Mouse (Mus musculus) lung, postnatal 0 days (tissue): Measurements from ENCODE around the gene Efcab9. TPM values are rescaled to one million over a fixed set of nuclear protein-coding genes. Genes with fewer than 3 reads are reported as not detected.
A peak's percentile ranks its signal among the peaks of the same experiment; 100 is the strongest.

ENCODE experiments used
- ATAC-seq: fragments of 200-750 bp; cut with Nextera tagmentation; 2 replicates; pipeline ENCODE4 v1.8.0; 2017; ENCODE audit warnings: moderate library complexity
- DNase-seq: peaks from one replicate; pipeline ENCODE4 v3.0.0-alpha.2; 2016; ENCODE audit warnings: low spot score
- H3K27ac ChIP-seq: fragments of 300-500 bp; sonication (generic); 2 replicates; pipeline ENCODE4 v1.5.1; 2014; ENCODE audit warnings: antibody characterized with exemption, mild to moderate bottlenecking, low read length, mixed read lengths
- H3K27me3 ChIP-seq: fragments of 300-500 bp; sonication (generic); replicated peaks from 2 replicates; pipeline ENCODE4 v1.6.1; 2014; ENCODE audit warnings: low read length, mixed read lengths; ENCODE audit not compliant: insufficient read depth
- H3K36me3 ChIP-seq: fragments of 300-500 bp; sonication (generic); 2 replicates; pipeline ENCODE4 v1.6.1; 2014; ENCODE audit warnings: low read length, mixed read lengths; ENCODE audit not compliant: insufficient read depth
- H3K4me1 ChIP-seq: fragments of 300-500 bp; sonication (generic); 2 replicates; pipeline ENCODE4 v1.6.1; 2014; ENCODE audit warnings: antibody characterized with exemption, low read depth, low read length, mixed read lengths; ENCODE audit not compliant: insufficient read depth
- H3K4me2 ChIP-seq: fragments of 300-500 bp; sonication (generic); replicated peaks from 2 replicates; pipeline ENCODE4 v1.6.1; 2014; ENCODE audit warnings: low read depth, mild to moderate bottlenecking, low read length, moderate library complexity, mixed read lengths
- H3K4me3 ChIP-seq: fragments of 300-500 bp; sonication (generic); 2 replicates; pipeline ENCODE4 v1.5.1; 2014; ENCODE audit warnings: low read depth, low read length
- H3K9ac ChIP-seq: fragments of 300-500 bp; sonication (generic); replicated peaks from 2 replicates; pipeline ENCODE4 v1.6.1; 2014; ENCODE audit warnings: low read depth, mild to moderate bottlenecking
- H3K9me3 ChIP-seq: fragments of 300-500 bp; sonication (generic); 2 replicates; pipeline ENCODE4 v1.6.1; 2016; ENCODE audit warnings: low read length, mixed read lengths
- CTCF ChIP-seq: IDR thresholded peaks from 2 replicates; pipeline ENCODE4 v1.5.1; 2016; ENCODE audit warnings: antibody characterized with exemption, mild to moderate bottlenecking
- EP300 ChIP-seq: IDR thresholded peaks from 2 replicates; pipeline ENCODE4 v1.6.1; 2016; ENCODE audit warnings: antibody characterized with exemption, mild to moderate bottlenecking, control low read depth
- WGBS: fragments of 180-500 bp; shearing (Covaris S2); extraction: QIAGEN DNeasy Blood & Tissue Kit; methylation state at CpG from one replicate; pipeline ENCODE4 v1.1.7; 2014; 5-methylcytosine and 5-hydroxymethylcytosine counted together
- polyA plus RNA-seq: library from polyadenylated mRNA; unstranded; fragments of >200 nt; fragmentation: Nextera tagmentation; extraction: Ambion mirVana; gene quantifications from 2 replicates; pipeline ENCODE4 v1.2.1, GENCODE M21; 2015

Efcab9 gene
- polyA plus RNA-seq, 1 experiment from 2014 or later = 0.18 TPM

GRCm38 (mm10) chr11:32547391-32547947, 15.6 kb upstream of the Efcab9 start:
- Histone ChIP-seq H3K27ac (no peak overlapping the region), H3K4me1 (peaks cover 15% of the 10 kb centered on the region; the same call in 1 of the 2 replicates), H3K27me3 (no peaks in the 10 kb centered on the region), H3K36me3 (no peaks in the 10 kb centered on the region), H3K4me3 (no peak overlapping the region), H3K9me3 (no peaks in the 10 kb centered on the region), H3K9ac (no peak overlapping the region), H3K4me2 (no peak overlapping the region)
- no peak for DNase-seq
- no peak for ATAC-seq
- WGBS = 64% methylated on average over 10 of the region's 10 CpGs
- TF ChIP-seq EP300 (no peak), CTCF (no peak)

- Histone ChIP-seq H3K9me3 (no peaks in the 10 kb centered on the region), H3K27ac (no peak overlapping the region), H3K36me3 (no peaks in the 10 kb centered on the region), H3K4me3 (no peak overlapping the region), H3K4me1 (peaks cover 11% of the 10 kb centered on the region; the same call in 1 of the 2 replicates), H3K27me3 (no peaks in the 10 kb centered on the region), H3K9ac (no peak overlapping the region), H3K4me2 (no peak overlapping the region)
- TF ChIP-seq EP300 = no peak
- no peak for TF ChIP-seq CTCF
- ATAC-seq (peak; percentile 25), DNase-seq (peak; percentile 59)
- WGBS = 6% methylated on average over 5 of the region's 5 CpGs
Measured at GRCm38 (mm10) chr11:32546483-32546882, 14.6 kb upstream of the Efcab9 start.

- no peak overlapping the region for H3K4me3 ChIP-seq
- H3K4me2 ChIP-seq = no peak overlapping the region
- peaks cover 11% of the 10 kb centered on the region; the same call in 1 of the 2 replicates for H3K4me1 ChIP-seq
- H3K36me3 ChIP-seq = no peaks in the 10 kb centered on the region
- H3K9me3 ChIP-seq = no peaks in the 10 kb centered on the region
- WGBS = 84% methylated on average over 12 of the region's 12 CpGs
- ATAC-seq (no peak), DNase-seq (no peak)
- no peak for TF ChIP-seq EP300
- no peak for TF ChIP-seq CTCF
- H3K27ac ChIP-seq = no peak overlapping the region
- no peaks in the 10 kb centered on the region for H3K27me3 ChIP-seq
- no peak overlapping the region for H3K9ac ChIP-seq
Measured at GRCm38 (mm10) chr11:32545605-32546004, 13.7 kb upstream of the Efcab9 start.

GRCm38 (mm10) chr11:32544497-32544896, 12.6 kb upstream of the Efcab9 start:
- WGBS = 81% methylated on average over 5 of the region's 5 CpGs
- Histone ChIP-seq H3K36me3 (no peaks in the 10 kb centered on the region), H3K4me2 (no peak overlapping the region), H3K9ac (no peak overlapping the region), H3K4me3 (no peak overlapping the region), H3K4me1 (peaks cover 11% of the 10 kb centered on the region; the same call in 1 of the 2 replicates), H3K27ac (no peak overlapping the region), H3K9me3 (no peaks in the 10 kb centered on the region), H3K27me3 (no peaks in the 10 kb centered on the region)
- TF ChIP-seq CTCF = no peak
- TF ChIP-seq EP300 = no peak
- ATAC-seq (no peak), DNase-seq (no peak)

- TF ChIP-seq EP300 = no peak
- no peak for TF ChIP-seq CTCF
- no peaks in the 10 kb centered on the region for H3K36me3 ChIP-seq
- H3K4me1 ChIP-seq = peaks cover 11% of the 10 kb centered on the region; the same call in 1 of the 2 replicates
- ATAC-seq = no peak
- 71% methylated on average over 6 of the region's 6 CpGs for WGBS
- DNase-seq = no peak
- H3K9me3 ChIP-seq = no peaks in the 10 kb centered on the region
- H3K27ac ChIP-seq = no peak overlapping the region
- no peak overlapping the region for H3K9ac ChIP-seq
- H3K4me2 ChIP-seq = no peak overlapping the region
- H3K4me3 ChIP-seq = no peak overlapping the region
- no peaks in the 10 kb centered on the region for H3K27me3 ChIP-seq
Measured at GRCm38 (mm10) chr11:32544041-32544440, 12.2 kb upstream of the Efcab9 start.

GRCm38 (mm10) chr11:32542687-32543411, 11.0 kb upstream of the Efcab9 start:
- 39% methylated on average over 2 of the region's 3 CpGs for WGBS
- no peak overlapping the region for H3K27ac ChIP-seq
- DNase-seq = peak; percentile 70

More at GRCm38 (mm10) chr11:32542687-32543411, 11.0 kb upstream of the Efcab9 start:
- no peaks in the 10 kb centered on the region for H3K9me3 ChIP-seq
- peaks cover 14% of the 10 kb centered on the region; the same call in 1 of the 2 replicates for H3K4me1 ChIP-seq
- no peaks in the 10 kb centered on the region for H3K36me3 ChIP-seq
- no peak overlapping the region for H3K4me2 ChIP-seq
- H3K27me3 ChIP-seq = no peaks in the 10 kb centered on the region
- no peak overlapping the region for H3K4me3 ChIP-seq
- TF ChIP-seq CTCF = peak; percentile 18; the same call in 1 of the 2 replicates
- TF ChIP-seq EP300 = no peak
- ATAC-seq = peak; percentile 56
- H3K9ac ChIP-seq = no peak overlapping the region
